Mouse (Mus musculus): ENCODE results near the gene A830031A19Rik.

A830031A19Rik gene

GRCm38 (mm10) chr11:24095656-24096353, 21.0 kb upstream of the A830031A19Rik start:
- DNase-seq: no peak

GRCm38 (mm10) chr11:24095236-24095635, 20.4 kb upstream of the A830031A19Rik start:
- DNase-seq: no peak

GRCm38 (mm10) chr11:24094086-24094487, 19.2 kb upstream of the A830031A19Rik start:
- no peak for DNase-seq

GRCm38 (mm10) chr11:24092618-24093017, 17.8 kb upstream of the A830031A19Rik start:
- DNase-seq: no peak

GRCm38 (mm10) chr11:24091393-24092080, 16.7 kb upstream of the A830031A19Rik start:
- DNase-seq: no peak

- no peak for DNase-seq
These were observed 15.6 kb upstream of the A830031A19Rik start for GRCm38 (mm10) chr11:24090443-24090842.

GRCm38 (mm10) chr11:24087069-24087468, 12.2 kb upstream of the A830031A19Rik start:
- DNase-seq: no peak

GRCm38 (mm10) chr11:24085986-24086385, 11.1 kb upstream of the A830031A19Rik start:
- no peak for DNase-seq

GRCm38 (mm10) chr11:24084590-24084989, 9.7 kb upstream of the A830031A19Rik start:
- no peak for DNase-seq

- DNase-seq: no peak
These were observed 9.2 kb upstream of the A830031A19Rik start for GRCm38 (mm10) chr11:24084077-24084476.

GRCm38 (mm10) chr11:24083423-24083822, 8.6 kb upstream of the A830031A19Rik start:
- DNase-seq: no peak

GRCm38 (mm10) chr11:24083076-24083405, 8.2 kb upstream of the A830031A19Rik start:
- DNase-seq: no peak

- no peak for DNase-seq
These were observed 7.7 kb upstream of the A830031A19Rik start for GRCm38 (mm10) chr11:24082385-24083075.

GRCm38 (mm10) chr11:24081687-24082384, 7.0 kb upstream of the A830031A19Rik start:
- DNase-seq: no peak

- peak; percentile 76 for DNase-seq
These were observed 6.3 kb upstream of the A830031A19Rik start for GRCm38 (mm10) chr11:24081016-24081686.

GRCm38 (mm10) chr11:24080541-24080940, 5.7 kb upstream of the A830031A19Rik start:
- DNase-seq: peak; percentile 81

GRCm38 (mm10) chr11:24079392-24080391, 4.8 kb upstream of the A830031A19Rik start:
- no peak for DNase-seq

GRCm38 (mm10) chr11:24078706-24079316, 4.0 kb upstream of the A830031A19Rik start:
- DNase-seq: no peak

- peak; percentile 70 for DNase-seq
These were observed 3.2 kb upstream of the A830031A19Rik start, which contains the start of gene Bcl11a for GRCm38 (mm10) chr11:24077795-24078705. Gene Bcl11a, plus strand, starts transcription at chr11:24078056.

Data from right cerebral cortex, postnatal 4 days (tissue).